ENCODE assay signal across 24 mouse cellular contexts in the genomic region with DNA sequence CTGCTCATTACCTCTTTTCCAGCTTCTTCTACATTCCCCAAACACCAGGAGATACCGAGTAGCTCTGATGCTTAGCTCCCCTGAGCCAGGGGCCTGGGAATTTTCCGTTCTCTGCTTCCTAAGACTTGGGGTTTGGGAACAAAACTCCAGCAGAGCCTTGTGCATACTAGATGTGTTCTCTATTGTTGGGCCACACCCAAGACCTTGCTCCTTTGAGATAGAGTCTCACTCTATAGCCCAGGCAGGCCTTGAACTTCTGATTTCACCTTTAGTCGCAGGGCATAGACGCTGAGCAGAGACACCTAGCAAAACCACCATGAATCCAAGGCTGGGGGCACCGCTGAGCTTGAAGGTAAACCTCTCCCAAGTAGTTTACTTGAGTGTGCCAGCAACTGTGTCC.
"Had no signal": no experiment of that assay in that cellular context is flagged by ENCODE, and none has a peak within 500 bp of the region (broad histone marks: within the 10 kb centered on the region; RNA-seq: fewer than 3 reads in every experiment).

No protein-coding gene starts in this region.

- H3K36me3 ChIP-seq: lung, embryonic 15.5 days; midbrain, embryonic 13.5 days; neural tube, embryonic 13.5 days; neural tube, embryonic 15.5 days; stomach, embryonic 15.5 days had no signal

- ATAC-seq: liver, postnatal 0 days; lung, postnatal 0 days; midbrain, embryonic 13.5 days; midbrain, embryonic 16.5 days had no signal

- H3K27ac ChIP-seq: lung, embryonic 15.5 days; macrophage; midbrain, embryonic 13.5 days; neural tube, embryonic 13.5 days; neural tube, embryonic 15.5 days; stomach, embryonic 15.5 days; stomach, postnatal 0 days had no signal

- H3K9me3 ChIP-seq: lung, embryonic 15.5 days; midbrain, embryonic 13.5 days; neural tube, embryonic 13.5 days; neural tube, embryonic 15.5 days; stomach, embryonic 15.5 days had no signal

- H3K4me1 ChIP-seq: lung, embryonic 15.5 days; megakaryocyte, embryonic 14.5 days; midbrain, embryonic 13.5 days; neural tube, embryonic 13.5 days; neural tube, embryonic 15.5 days; stomach, embryonic 15.5 days had no signal

- DNase-seq: liver, postnatal 0 days; lung, adult 2 months; lung, postnatal 14 days; lung, postnatal 36 days; retina, postnatal 1 day; right cerebral cortex, adult 18-20 months; right cerebral cortex, postnatal 25 days; right cerebral cortex, postnatal 4 days; spleen, adult 18-20 months; thymus, adult 2 months; thymus, postnatal 25 days; thymus, postnatal 4 days had no signal

- H3K4me2 ChIP-seq: lung, embryonic 15.5 days; midbrain, embryonic 11.5 days; midbrain, embryonic 13.5 days; neural tube, embryonic 13.5 days; neural tube, embryonic 15.5 days; stomach, embryonic 15.5 days had no signal

- H3K9ac ChIP-seq: liver, postnatal 0 days; lung, embryonic 15.5 days; midbrain, embryonic 13.5 days; neural tube, embryonic 13.5 days; neural tube, embryonic 15.5 days; stomach, embryonic 15.5 days had no signal

- H3K27me3 ChIP-seq: lung, embryonic 15.5 days; megakaryocyte, embryonic 14.5 days; midbrain, embryonic 13.5 days; neural tube, embryonic 13.5 days; neural tube, embryonic 15.5 days; stomach, embryonic 15.5 days had no signal

- H3K4me3 ChIP-seq: lung, embryonic 15.5 days; midbrain, embryonic 13.5 days; myocyte; neural tube, embryonic 13.5 days; neural tube, embryonic 15.5 days; stomach, embryonic 15.5 days had no signal
